Mouse (Mus musculus) embryonic fibroblast, embryonic 13.5 days (primary cell): ENCODE data around the gene Fbxl7.

ENCODE experiments used
- CTCF ChIP-seq: IDR thresholded peaks from 2 replicates; pipeline ENCODE4 v1.5.1; 2011; ENCODE audit warnings: mild to moderate bottlenecking, control low read depth, low read length, moderate library complexity, borderline replicate concordance; ENCODE audit not compliant: insufficient read depth
- POLR2A ChIP-seq: IDR thresholded peaks from 2 replicates; pipeline ENCODE4 v1.6.1; 2011; ENCODE audit warnings: low read depth, mild to moderate bottlenecking, control low read depth, low read length, moderate library complexity

DNA sequence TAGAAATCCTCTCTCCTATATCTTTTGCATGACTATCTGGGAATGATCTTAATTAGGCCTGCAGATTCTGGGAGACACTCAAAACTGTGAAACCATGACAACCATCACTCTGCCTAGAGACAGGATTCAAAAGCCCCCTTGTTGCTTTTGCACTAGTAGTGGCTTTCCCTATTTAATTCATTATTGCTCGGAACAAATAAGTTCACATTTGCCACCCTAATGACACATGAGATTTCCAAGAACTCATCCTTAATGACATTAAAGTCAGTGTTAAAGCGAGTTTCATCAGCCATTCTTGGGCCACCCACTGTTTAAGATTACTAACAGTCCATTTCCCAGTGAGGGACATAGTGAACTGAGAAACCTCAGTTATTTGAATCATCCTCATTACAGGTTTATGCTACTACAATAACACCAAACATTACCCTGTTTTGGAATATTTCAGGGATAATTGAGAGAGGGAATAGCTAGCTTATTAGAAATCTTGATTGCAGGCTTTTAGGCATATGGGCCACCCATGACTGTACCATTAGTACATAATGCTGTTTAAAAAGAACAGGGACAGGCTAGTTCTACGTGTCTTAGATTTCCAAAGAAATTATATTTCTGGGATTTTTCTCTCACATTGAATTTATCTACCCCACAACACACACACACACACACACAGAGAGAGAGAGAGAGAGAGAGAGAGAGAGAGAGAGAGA, 361.2 kb downstream of the Fbxl7 start:
- TF ChIP-seq CTCF: no peak
- TF ChIP-seq POLR2A: no peak
